Mouse (Mus musculus) spleen, postnatal 0 days (tissue): Measurements from ENCODE around the gene Lmf1. TPM values are rescaled to one million over a fixed set of nuclear protein-coding genes. Genes with fewer than 3 reads are reported as not detected.

ENCODE experiments used
- polyA plus RNA-seq: library from polyadenylated mRNA; unstranded; fragments of >200 nt; fragmentation: Nextera tagmentation; extraction: Ambion mirVana; gene quantifications from 2 replicates; pipeline ENCODE4 v1.2.1, GENCODE M21; 2015

The Lmf1 gene
- polyA plus RNA-seq: 6.1 and 7.9 TPM in 2 replicates

DNA sequence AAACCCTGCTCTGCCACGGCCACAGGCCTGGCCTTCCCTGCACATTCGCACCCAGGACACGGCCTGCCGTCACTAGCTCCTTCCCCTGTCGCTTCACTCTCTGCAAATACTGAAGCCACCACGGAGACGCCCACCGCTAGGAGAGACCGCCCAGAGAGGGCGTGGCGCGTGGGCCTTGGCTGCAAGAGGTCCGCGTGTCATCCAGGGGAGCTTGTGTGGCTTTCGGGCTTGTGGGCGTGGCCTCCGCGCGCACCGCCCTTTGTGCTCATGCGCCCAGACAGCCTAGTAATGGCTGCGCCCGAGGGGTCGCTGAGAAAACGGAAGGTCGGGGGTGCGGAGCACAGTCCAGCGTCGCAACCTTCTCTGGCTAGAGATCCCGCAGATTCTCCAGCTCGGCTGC lies at the start of gene Lmf1:
TSS of gene Lmf1 (plus strand) at position 166 of the 400 bp plus-strand sequence.

DNA sequence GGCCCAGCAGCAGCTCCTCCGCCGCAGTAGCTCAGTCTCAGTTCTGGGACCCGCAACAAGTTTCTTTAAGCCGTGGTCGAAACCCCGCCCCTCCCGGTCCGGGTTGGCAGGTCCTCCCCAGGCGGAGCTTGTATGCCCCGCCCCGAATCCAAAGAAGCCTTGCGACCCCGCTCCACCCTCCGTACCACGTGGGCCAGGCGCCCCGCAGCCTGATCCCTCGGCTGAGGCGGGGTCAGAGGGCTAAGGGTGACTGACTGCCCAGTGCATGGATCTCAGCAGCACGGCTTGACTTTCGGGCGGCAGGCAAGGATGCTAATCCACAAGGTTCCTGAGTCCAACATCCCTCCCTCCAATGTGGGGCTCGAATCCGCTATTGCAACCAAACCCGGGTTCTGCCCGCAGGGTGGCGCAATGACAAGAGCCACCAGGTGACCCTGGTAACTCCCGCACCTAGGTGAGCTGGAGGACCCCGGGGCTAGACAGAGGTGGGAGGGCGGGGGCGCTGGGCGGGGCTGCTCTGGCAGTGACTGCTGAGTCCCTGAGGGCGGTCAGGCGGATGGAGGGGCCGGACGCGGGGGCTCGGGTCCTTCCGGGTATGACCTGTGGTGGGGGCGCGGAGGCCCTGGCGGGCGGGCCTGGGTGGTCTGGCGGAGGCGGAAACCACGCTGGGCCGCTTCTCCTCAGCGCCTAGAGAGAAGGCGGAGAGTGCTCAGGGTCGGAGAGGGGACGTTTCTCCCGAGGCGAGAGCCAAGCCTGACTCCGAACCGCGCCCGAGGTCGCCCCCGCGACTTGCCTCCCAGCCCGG lies 8.0 kb upstream of the Lmf1 start, which contains the start of gene Sox8:
TSS of gene Sox8 (minus strand) at position 39 of the 805 bp plus-strand sequence.

Other genes starting within 250 kb of the Lmf1 start
- 11.6 and 23.7 TPM in 2 replicates for gene Tpsab1, start 233.5 kb upstream of the Lmf1 start, polyA plus RNA-seq
- gene Tpsb2, start 212.8 kb upstream of the Lmf1 start, polyA plus RNA-seq: 360 and 832 TPM in 2 replicates
- 1.3 and 3.0 TPM in 2 replicates for gene Tpsg1, start 209.8 kb upstream of the Lmf1 start, polyA plus RNA-seq
- gene Cacna1h, start 145.3 kb upstream of the Lmf1 start, polyA plus RNA-seq: 1.4 and 1.8 TPM in 2 replicates
- gene Tekt4, start 124.5 kb upstream of the Lmf1 start, polyA plus RNA-seq: not detected in 2 replicates
- gene Sstr5, start 81.8 kb upstream of the Lmf1 start, polyA plus RNA-seq: not detected in 2 replicates
- gene Sox8, start 8.4 kb upstream of the Lmf1 start, polyA plus RNA-seq: 0.17 and 0.22 TPM in 2 replicates
- 0.97 and 2.3 TPM in 2 replicates for gene Gng13, start 138.1 kb downstream of the Lmf1 start, polyA plus RNA-seq
- 23.3 and 29.4 TPM in 2 replicates for gene Chtf18, start 148.3 kb downstream of the Lmf1 start, polyA plus RNA-seq
- 9.7 and 10.3 TPM in 2 replicates for gene Rpusd1, start 148.6 kb downstream of the Lmf1 start, polyA plus RNA-seq
- not detected in 2 replicates for gene Mslnl, start 157.0 kb downstream of the Lmf1 start, polyA plus RNA-seq
- gene Msln, start 175.3 kb downstream of the Lmf1 start, polyA plus RNA-seq: 66.0 and 71.7 TPM in 2 replicates
- gene Narfl, start 194.7 kb downstream of the Lmf1 start, polyA plus RNA-seq: 17.6 and 18.6 TPM in 2 replicates
- gene Haghl, start 206.6 kb downstream of the Lmf1 start, polyA plus RNA-seq: 24.5 and 25.5 TPM in 2 replicates
- gene Ccdc78, start 207.5 kb downstream of the Lmf1 start, polyA plus RNA-seq: 0.10 and 0.19 TPM in 2 replicates
- gene Fam173a, start 213.8 kb downstream of the Lmf1 start, polyA plus RNA-seq: 64.4 and 68.0 TPM in 2 replicates
- not detected in 2 replicates for gene AC134908.4, start 216.6 kb downstream of the Lmf1 start, polyA plus RNA-seq
- gene Metrn, start 218.1 kb downstream of the Lmf1 start, polyA plus RNA-seq: 42.7 and 43.8 TPM in 2 replicates
- gene Fbxl16, start 230.0 kb downstream of the Lmf1 start, polyA plus RNA-seq: 0.38 and 0.73 TPM in 2 replicates
- gene Wdr24, start 244.5 kb downstream of the Lmf1 start, polyA plus RNA-seq: 9.9 and 11.4 TPM in 2 replicates
- 12.0 and 13.3 TPM in 2 replicates for gene Jmjd8, start 249.8 kb downstream of the Lmf1 start, polyA plus RNA-seq